Mouse (Mus musculus): ENCODE data around the gene Spata16. TPM values are rescaled to one million over a fixed set of nuclear protein-coding genes. Genes with fewer than 3 reads are reported as not detected.

The Spata16 gene
- total RNA-seq, 2 experiments from 2014 or later, result not detected

DNA sequence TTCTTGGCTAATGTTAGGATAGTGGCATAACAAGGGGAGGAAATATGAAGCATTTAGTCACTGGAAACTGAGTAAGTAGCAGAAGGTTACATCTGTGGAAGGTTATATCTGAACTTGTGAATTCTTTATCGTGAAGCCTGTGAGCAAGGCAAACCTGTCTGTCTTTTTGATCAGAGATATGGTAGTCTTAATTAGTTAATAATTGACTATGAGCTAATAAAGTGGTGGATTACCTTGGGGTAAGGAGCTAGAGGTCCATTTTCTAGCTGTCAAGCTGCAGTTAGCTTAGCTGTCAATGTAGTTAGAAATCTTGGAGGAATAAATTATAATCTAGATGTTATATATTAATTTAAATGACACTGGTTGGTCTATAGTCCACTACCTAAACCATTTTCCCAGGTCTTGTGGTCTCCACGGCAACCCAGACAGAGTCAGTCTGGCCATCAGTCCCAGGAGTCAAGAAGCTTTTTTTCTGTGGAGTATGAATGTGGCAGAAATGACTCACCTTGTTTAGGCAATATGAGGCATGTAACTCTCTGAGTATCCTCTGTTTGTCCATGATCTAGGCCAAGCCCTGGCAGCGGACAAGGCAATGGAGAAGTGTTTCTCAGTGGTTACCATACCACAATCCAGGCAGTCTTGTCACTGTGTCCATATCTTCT, 331.6 kb downstream of the Spata16 start:
- no peak for DNase-seq (ENCODE audit: low spot score in 2 of 2)

DNA sequence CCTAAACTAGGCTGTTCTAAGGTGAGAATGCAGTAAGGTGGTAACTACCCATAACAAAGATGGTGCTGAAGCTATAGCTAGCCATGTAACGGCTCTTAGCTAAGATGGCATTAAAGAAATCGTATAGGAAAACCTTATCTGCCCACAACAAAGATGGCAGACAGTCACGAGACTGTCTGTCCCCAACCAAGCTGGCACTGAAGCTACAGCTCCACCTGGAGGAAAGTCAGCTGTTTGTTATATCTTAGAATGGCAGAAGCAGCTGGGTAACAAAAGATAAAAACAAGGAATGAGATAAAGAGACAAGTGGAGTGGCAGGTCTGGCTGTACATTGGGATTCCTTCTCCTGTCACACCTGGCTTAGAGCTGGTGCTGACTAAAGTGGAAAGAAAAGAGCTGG, 333.1 kb downstream of the Spata16 start:
- DNase-seq (ENCODE audit: low spot score in 2 of 2), result no peak

- DNase-seq (ENCODE audit: low spot score in 2 of 2), result no peak
These were observed 333.9 kb downstream of the Spata16 start for GRCm38 (mm10) chr3:26971276-26971675.

DNA sequence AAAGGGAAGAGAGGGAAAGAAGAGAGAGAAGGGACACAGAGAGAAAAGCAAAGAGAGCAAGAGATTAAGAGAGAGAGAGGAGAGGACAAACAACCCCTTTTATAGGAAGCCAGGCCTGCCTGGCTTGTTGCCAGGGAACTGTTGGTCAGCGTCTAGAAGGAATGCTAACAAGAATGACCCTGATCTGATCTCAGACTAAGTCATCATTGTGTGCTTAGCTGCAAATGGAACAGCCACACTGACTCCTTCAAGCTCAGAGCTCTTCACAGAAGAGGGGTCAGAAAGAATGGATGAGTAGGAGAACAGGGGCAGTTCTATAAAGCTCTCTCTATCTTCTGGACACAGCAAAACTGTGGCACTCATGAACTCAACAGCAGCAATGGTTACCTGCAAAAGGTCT, 334.7 kb downstream of the Spata16 start:
- no peak for DNase-seq (ENCODE audit: low spot score in 2 of 2)

DNA sequence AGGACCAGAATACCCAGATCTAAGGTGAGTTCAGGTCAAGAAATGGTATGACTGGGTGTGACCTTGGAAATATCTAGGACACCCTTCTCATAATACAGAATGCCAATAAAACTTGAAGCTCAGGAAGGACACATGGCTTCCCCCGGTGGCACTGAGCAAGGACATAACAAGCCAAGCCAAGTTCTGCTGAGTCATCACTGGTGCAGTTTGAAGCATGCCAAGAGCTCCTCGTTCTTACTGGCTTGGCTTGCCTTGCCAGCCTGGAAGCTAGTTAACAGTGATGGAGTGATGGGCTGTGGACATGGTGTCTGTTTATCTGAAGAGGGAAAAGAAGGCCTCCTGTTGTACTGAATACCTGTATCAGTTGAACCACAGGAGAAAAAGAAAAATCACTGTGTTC, 342.2 kb downstream of the Spata16 start:
- DNase-seq (ENCODE audit: low spot score in 2 of 2), result peak; percentile 7 to 22

GRCm38 (mm10) chr3:26980371-26980770, 343.0 kb downstream of the Spata16 start:
- peak; percentile 39 to 62 for DNase-seq (ENCODE audit: low spot score in 2 of 2)

DNA sequence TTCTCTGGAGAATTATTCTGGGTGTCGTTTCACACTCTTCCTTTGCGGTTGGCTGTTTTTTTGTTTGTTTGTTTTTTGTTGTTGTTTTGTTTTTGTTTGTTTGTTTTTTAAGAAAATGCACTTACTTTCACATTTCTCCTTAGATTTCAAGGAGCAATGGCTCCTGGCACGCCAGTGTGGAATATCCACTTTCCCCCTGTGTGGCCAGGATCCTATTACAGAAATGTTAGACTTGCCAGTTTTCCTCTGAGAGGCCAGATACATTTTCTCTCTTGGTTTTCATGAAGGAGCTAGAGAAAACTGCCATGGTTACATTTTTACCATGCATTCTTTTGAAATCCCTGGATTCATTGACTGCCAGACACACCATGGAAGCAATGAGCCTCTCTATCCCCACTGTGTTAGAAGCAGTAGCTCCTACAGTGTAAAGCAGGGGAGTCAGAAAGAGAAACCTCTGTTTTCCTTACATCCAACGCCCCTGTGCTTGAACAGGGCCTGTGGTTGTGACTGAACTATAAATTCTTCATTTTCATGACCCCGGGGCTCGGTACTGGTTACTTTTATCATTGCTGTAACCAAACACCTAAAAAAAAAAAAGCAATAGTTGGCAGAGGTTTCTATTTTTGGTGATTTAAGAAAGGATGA, 344.7 kb downstream of the Spata16 start:
- no peak for DNase-seq (ENCODE audit: low spot score in 2 of 2)

DNA sequence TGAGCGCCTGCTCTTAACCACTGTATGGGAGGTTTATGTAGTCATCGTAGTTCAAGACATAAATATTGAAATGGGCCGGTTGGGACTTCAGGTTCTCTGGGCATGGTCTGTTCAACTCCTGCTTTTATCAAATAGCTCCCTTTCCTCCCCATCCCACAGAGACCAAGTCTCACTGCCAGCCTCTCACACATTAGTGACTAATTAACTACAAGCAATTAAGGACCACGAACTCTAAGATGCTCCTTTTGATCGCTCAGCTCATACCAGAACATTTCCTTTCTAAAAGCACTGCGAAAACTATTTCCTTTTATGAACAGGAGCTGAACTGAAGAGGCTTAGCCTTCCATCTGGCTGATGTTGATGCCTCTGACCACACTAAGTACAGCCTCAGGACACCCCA, 346.3 kb downstream of the Spata16 start:
- no peak for DNase-seq (ENCODE audit: low spot score in 2 of 2)

- DNase-seq (ENCODE audit: low spot score in 2 of 2), result no peak
These were observed 369.4 kb downstream of the Spata16 start for GRCm38 (mm10) chr3:27006844-27007243.

DNA sequence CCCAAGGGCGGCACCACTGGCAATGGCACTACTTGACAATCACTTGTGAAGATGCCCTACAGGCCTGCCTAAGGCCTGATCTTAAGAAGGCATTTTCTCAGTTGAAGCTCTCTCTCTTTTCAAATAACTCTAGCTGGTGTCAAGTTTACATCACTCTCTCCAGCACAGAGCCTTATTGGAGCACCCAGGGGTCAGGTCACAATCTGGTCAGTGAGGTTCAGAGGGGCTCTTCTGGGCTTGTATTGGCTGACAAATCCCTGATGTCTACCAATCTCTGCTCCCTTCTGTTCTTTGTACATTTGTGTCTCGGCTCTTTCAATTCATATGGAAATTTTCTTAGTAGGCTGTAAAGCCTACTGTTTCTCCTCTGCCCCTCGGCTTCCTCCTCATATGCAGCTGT, 390.5 kb downstream of the Spata16 start:
- DNase-seq (ENCODE audit: low spot score in 2 of 2), result no peak

DNA sequence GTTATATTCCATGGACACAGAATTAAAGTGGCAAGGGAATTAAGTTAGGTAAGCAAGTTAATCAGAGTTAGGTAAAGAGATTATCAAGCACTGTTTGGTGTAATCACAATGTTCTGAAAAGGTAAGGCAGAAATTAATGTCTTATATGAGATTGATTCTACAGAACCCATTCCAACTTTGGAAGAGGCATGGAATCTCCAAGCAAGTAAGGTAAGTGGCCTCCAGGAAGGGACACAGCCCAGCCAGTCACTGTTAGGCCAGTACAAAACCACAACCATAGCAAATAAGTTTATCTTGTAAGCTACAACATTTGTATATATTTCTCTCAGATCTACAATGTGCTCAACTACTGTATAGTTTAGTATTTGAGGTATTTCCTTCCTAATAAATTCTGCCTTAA, 391.1 kb downstream of the Spata16 start:
- no peak for DNase-seq (ENCODE audit: low spot score in 2 of 2)

GRCm38 (mm10) chr3:27030067-27030857, 392.8 kb downstream of the Spata16 start:
- no peak for DNase-seq (ENCODE audit: low spot score in 2 of 2)

Small RNA genes lying within 50 kb of the gene (microRNA-seq; reads per million reads assigned to microRNA genes)
- gene Gm25773 (0 reads per million in 2 experiments), gene Gm44464 (0 reads per million in 2 experiments)

Data from left cerebral cortex, adult 18-20 months (tissue).